Mouse (Mus musculus) heart, adult 2 months (tissue): ENCODE measurements around the gene Adamts4. TPM values are rescaled to one million over a fixed set of nuclear protein-coding genes. Genes with fewer than 3 reads are reported as not detected.

Source experiments
- DNase-seq, 2 experiments: peaks; one replicate each; pipeline ENCODE4 v3.0.0; 2021
- H3K27ac ChIP-seq: fragments of 200-600 bp; 2 replicates; pipeline ENCODE4 v1.8.1; 2022
- H3K27me3 ChIP-seq: fragments of 200-500 bp; 2 replicates; pipeline ENCODE4 v1.6.1; 2012; ENCODE audit warnings: mild to moderate bottlenecking, low read length, inconsistent platforms, mixed read lengths; ENCODE audit not compliant: control insufficient read depth, insufficient read depth
- H3K36me3 ChIP-seq: fragments of 200-500 bp; 2 replicates; pipeline ENCODE4 v1.6.1; 2012; ENCODE audit warnings: low read length, inconsistent platforms; ENCODE audit not compliant: control insufficient read depth, insufficient read depth
- H3K4me1 ChIP-seq: fragments of 200-500 bp; 2 replicates; pipeline ENCODE4 v1.6.1; 2011; ENCODE audit warnings: low read length; ENCODE audit not compliant: control insufficient read depth, insufficient read depth
- H3K4me3 ChIP-seq: fragments of 200-600 bp; 2 replicates; pipeline ENCODE4 v1.8.1; 2022
- H3K79me2 ChIP-seq: fragments of 200-500 bp; replicated peaks from 2 replicates; pipeline ENCODE4 v1.6.1; 2012; ENCODE audit warnings: mild to moderate bottlenecking, inconsistent platforms, low read length, moderate library complexity, mixed read lengths; ENCODE audit not compliant: control insufficient read depth, insufficient read depth
- H3K9ac ChIP-seq: fragments of 200-500 bp; 2 replicates; pipeline ENCODE4 v1.6.1; 2012; ENCODE audit warnings: low read depth, mild to moderate bottlenecking, control low read depth, inconsistent platforms, low read length, mixed read lengths
- CTCF ChIP-seq: fragments of 200-600 bp; IDR thresholded peaks from 2 replicates; pipeline ENCODE4 v1.8.1; 2022; ENCODE audit warnings: antibody characterized with exemption, mild to moderate bottlenecking, moderate library complexity
- EP300 ChIP-seq: fragments of 200-500 bp; IDR thresholded peaks from 2 replicates; pipeline ENCODE4 v1.6.1; 2011; ENCODE audit warnings: low read depth, low read length, control low read depth; ENCODE audit not compliant: insufficient read depth
- POLR2A ChIP-seq: fragments of 200-500 bp; IDR thresholded peaks from 2 replicates; pipeline ENCODE4 v1.6.1; 2011; ENCODE audit warnings: mild to moderate bottlenecking, low read depth, low read length, control low read depth; ENCODE audit not compliant: insufficient read depth
- WGBS: fragments of 180-500 bp; shearing (Covaris S2); methylation state at CpG from one replicate; pipeline ENCODE4 v1.1.7; 2018; 5-methylcytosine and 5-hydroxymethylcytosine counted together
- intact Hi-C: fragments of 180-260 bp; cut with DNase I; formaldehyde crosslinking; loops from one replicate; pipeline ENCODE4 v1.15.1; 2025
- polyA plus RNA-seq: library from polyadenylated mRNA; depleted of rRNA; stranded (reverse); fragments of >200 nt; gene quantifications from 2 replicates; pipeline ENCODE4 v1.2.3, GENCODE M21; 2012
- total RNA-seq, 2 experiments: library from RNA; stranded (reverse); gene quantifications; 2 replicates each; pipeline ENCODE4 v1.2.3; 2021

Gene Adamts4
- total and polyA plus RNA-seq, 3 experiments, result 0.29 to 1.5 (median 0.92) TPM

- H3K36me3 ChIP-seq, result no peaks in the 10 kb centered on the region
- H3K27me3 ChIP-seq, result no peaks in the 10 kb centered on the region
- peak overlapping the region; percentile 61 for H3K4me3 ChIP-seq
- peak overlapping the region; percentile 81 for H3K27ac ChIP-seq
- intact Hi-C loops, result loop anchor here (2.0 to 5.0 kb wide), 5 partner anchors 17 to 111 kb away; partner anchors contain the start of gene Dedd
- TF ChIP-seq POLR2A (no peak), CTCF (no peak), EP300 (no peak)
- peak in 1 of 2 experiments; percentile 36 for DNase-seq
- 4% methylated on average over 22 of the region's 22 CpGs for WGBS
- H3K79me2 ChIP-seq, result no peaks in the 10 kb centered on the region
- H3K9ac ChIP-seq, result peak overlapping the region; percentile 53
- H3K4me1 ChIP-seq, result peaks cover 7% of the 10 kb centered on the region; the same call in 1 of the 2 replicates
These were observed 28.7 kb upstream of the Adamts4 start for GRCm38 (mm10) chr1:171221281-171222193.

- intact Hi-C loops, result loop anchor here (1.0 to 5.0 kb wide), 4 partner anchors 16 to 105 kb away; partner anchors contain the start of gene Dedd
- Histone ChIP-seq H3K27me3 (no peaks in the 10 kb centered on the region), H3K36me3 (no peaks in the 10 kb centered on the region), H3K4me1 (peaks cover 7% of the 10 kb centered on the region; the same call in 1 of the 2 replicates), H3K9ac (peak within 1 kb of the TSS; percentile 67), H3K79me2 (no peaks in the 10 kb centered on the region), H3K4me3 (peak within 1 kb of the TSS; percentile 61), H3K27ac (peak within 1 kb of the TSS; percentile 96)
- WGBS, result 1% methylated on average over 28 of the region's 28 CpGs
- DNase-seq, result peak; percentile 89 to 97
- TF ChIP-seq CTCF (peak; percentile 92), EP300 (peak; percentile 83), POLR2A (peak; percentile 57)
These were observed 27.7 kb upstream of the Adamts4 start, which contains the start of gene Tomm40l for GRCm38 (mm10) chr1:171222238-171223155. Gene Tomm40l (minus strand): TSS chr1:171222514.

DNA sequence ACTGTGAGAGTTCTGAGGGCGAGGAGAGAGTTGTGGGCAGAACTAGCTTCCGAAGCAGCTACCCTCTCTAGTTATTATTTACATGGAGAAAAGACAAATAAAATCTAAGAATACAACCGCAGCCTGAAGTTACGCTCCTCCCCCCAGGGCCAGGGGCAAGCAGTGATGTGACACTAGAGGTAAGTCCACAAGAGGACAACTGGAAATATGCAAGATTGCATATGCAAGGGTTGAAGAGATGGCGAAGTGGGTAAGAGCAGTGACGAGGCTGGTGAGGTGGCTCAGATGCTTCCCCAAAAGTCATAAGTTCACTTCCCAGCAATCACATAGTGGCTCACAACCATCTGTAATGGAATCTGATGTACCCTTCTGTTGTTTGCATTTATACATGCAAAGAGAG, 27.1 kb upstream of the Adamts4 start:
- WGBS, result 75% methylated on average over 6 of the region's 6 CpGs
- Histone ChIP-seq H3K79me2 (no peaks in the 10 kb centered on the region), H3K4me3 (peak overlapping the region; percentile 59)

GRCm38 (mm10) chr1:171223796-171224195, 26.4 kb upstream of the Adamts4 start:
- TF ChIP-seq CTCF, result no peak
- TF ChIP-seq POLR2A, result no peak
- TF ChIP-seq EP300, result no peak
- Histone ChIP-seq H3K4me1 (peaks cover 7% of the 10 kb centered on the region; the same call in 1 of the 2 replicates), H3K27ac (no peak overlapping the region), H3K4me3 (no peak overlapping the region), H3K27me3 (no peaks in the 10 kb centered on the region), H3K36me3 (no peaks in the 10 kb centered on the region), H3K9ac (no peak overlapping the region), H3K79me2 (no peaks in the 10 kb centered on the region)
- WGBS, result 53% methylated on average over 2 of the region's 2 CpGs
- intact Hi-C loops, result loop anchor here (1.0 to 5.0 kb wide), 4 partner anchors 15 to 104 kb away; partner anchors contain the start of gene Dedd
- DNase-seq, result peak in 1 of 2 experiments; percentile 44

More for the DNA sequence above, 27.1 kb upstream of the Adamts4 start:
- Histone ChIP-seq H3K4me1 (peaks cover 7% of the 10 kb centered on the region; the same call in 1 of the 2 replicates), H3K27me3 (no peaks in the 10 kb centered on the region), H3K36me3 (no peaks in the 10 kb centered on the region), H3K27ac (peak overlapping the region; percentile 96), H3K9ac (peak overlapping the region; percentile 67)
- TF ChIP-seq EP300 (no peak), POLR2A (no peak), CTCF (no peak)
- no peak for DNase-seq
- intact Hi-C loops, result loop anchor here (1.0 to 5.0 kb wide), 4 partner anchors 16 to 104 kb away; partner anchors contain the start of gene Dedd

GRCm38 (mm10) chr1:171224857-171225256, 25.4 kb upstream of the Adamts4 start, which contains the start of gene Apoa2:
Gene Apoa2 (plus strand): TSS chr1:171225054.
- no peaks in the 10 kb centered on the region for H3K36me3 ChIP-seq
- no peaks in the 10 kb centered on the region for H3K79me2 ChIP-seq
- H3K9ac ChIP-seq, result no peak within 1 kb of the TSS
- H3K4me1 ChIP-seq, result peaks cover 7% of the 10 kb centered on the region; the same call in 1 of the 2 replicates
- no peaks in the 10 kb centered on the region for H3K27me3 ChIP-seq
- WGBS, result 84% methylated on average over 5 of the region's 5 CpGs
- H3K4me3 ChIP-seq, result no peak within 1 kb of the TSS
- no peak within 1 kb of the TSS for H3K27ac ChIP-seq
- intact Hi-C loops, result loop anchor here (5.0 kb wide), 1 partner anchor 102 kb away; the partner anchor contains the start of gene Dedd
- no peak for DNase-seq
- TF ChIP-seq EP300 (no peak), CTCF (no peak), POLR2A (no peak)
